Comparison of ENCODE assay signal across 24 mouse cellular contexts in the genomic region with DNA sequence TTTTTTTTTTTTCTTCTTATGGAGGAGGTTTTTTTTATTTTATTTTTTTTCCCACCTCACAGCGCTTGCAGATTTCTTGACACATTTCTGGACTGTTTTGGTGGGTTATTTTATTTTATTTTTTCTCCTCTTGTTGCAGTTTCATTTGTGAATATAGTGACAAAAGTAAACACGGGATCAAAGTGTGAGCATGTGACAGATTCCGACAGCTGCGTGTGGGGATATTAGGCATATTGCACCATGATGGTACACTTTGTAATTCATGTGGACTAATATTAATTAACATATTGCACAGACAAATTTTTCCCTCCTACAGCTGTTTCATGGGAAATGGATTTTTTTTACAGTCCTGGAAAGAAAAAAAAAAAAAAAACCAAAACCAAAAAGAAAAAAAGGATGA.
DNase-seq lines count a peak whose midpoint lies in the region; ATAC-seq and TF ChIP-seq lines count a peak whose summit lies in the region.
"Had no signal": no experiment of that assay in that cellular context is flagged by ENCODE, and none has a peak within 500 bp of the region (broad histone marks: within the 10 kb centered on the region; RNA-seq: fewer than 3 reads in every experiment).

No protein-coding gene starts in this region.

- 75% methylated on average over 4 of the region's 4 CpGs for WGBS in forebrain, embryonic 14.5 days
- WGBS in forebrain, embryonic 12.5 days = 86% methylated on average over 4 of the region's 4 CpGs
- WGBS in kidney, embryonic 15.5 days = 73% methylated on average over 4 of the region's 4 CpGs
- WGBS in embryonic facial prominence, embryonic 15.5 days = 56% methylated on average over 4 of the region's 4 CpGs
- 88% methylated on average over 4 of the region's 4 CpGs for WGBS in liver, embryonic 11.5 days

- H3K9me3 ChIP-seq in forebrain, embryonic 14.5 days (replicated peaks; ENCODE audit: control insufficient read depth, low read length) = no peaks in the 10 kb centered on the region
- no peaks in the 10 kb centered on the region for H3K9me3 ChIP-seq in forebrain, embryonic 12.5 days
- H3K9me3 ChIP-seq in kidney, embryonic 15.5 days (replicated peaks) = no peaks in the 10 kb centered on the region
- H3K9me3 ChIP-seq in embryonic facial prominence, embryonic 15.5 days (replicated peaks) = no peaks in the 10 kb centered on the region
- H3K9me3 ChIP-seq in liver, embryonic 11.5 days (ENCODE audit: control insufficient read depth, low read length) = no peaks in the 10 kb centered on the region
- H3K9me3 ChIP-seq: embryonic facial prominence, embryonic 12.5 days; heart, embryonic 13.5 days; midbrain, embryonic 15.5 days had no signal

- no peak overlapping the region for H3ac ChIP-seq in C2C12 (ENCODE audit: control insufficient read depth, insufficient read length, low read depth)

- no peak overlapping the region for H3K9ac ChIP-seq in forebrain, embryonic 14.5 days (ENCODE audit: low read length)
- no peak overlapping the region for H3K9ac ChIP-seq in forebrain, embryonic 12.5 days
- H3K9ac ChIP-seq in kidney, embryonic 15.5 days = no peak overlapping the region
- no peak overlapping the region for H3K9ac ChIP-seq in embryonic facial prominence, embryonic 15.5 days
- H3K9ac ChIP-seq in liver, embryonic 11.5 days (ENCODE audit: low read depth, low read length) = no peak overlapping the region
- H3K9ac ChIP-seq: embryonic facial prominence, embryonic 12.5 days; heart, embryonic 13.5 days; liver, embryonic 14.5 days; midbrain, embryonic 15.5 days had no signal

- H3K4me2 ChIP-seq in forebrain, embryonic 14.5 days (ENCODE audit: low read length) = no peak overlapping the region
- no peak overlapping the region for H3K4me2 ChIP-seq in forebrain, embryonic 12.5 days
- peak overlapping the region; percentile 38 for H3K4me2 ChIP-seq in kidney, embryonic 15.5 days
- peak overlapping the region; percentile 19; the same call in 1 of the 2 replicates for H3K4me2 ChIP-seq in embryonic facial prominence, embryonic 15.5 days (replicated peaks)
- H3K4me2 ChIP-seq in liver, embryonic 11.5 days = no peak overlapping the region
- H3K4me2 ChIP-seq: embryonic facial prominence, embryonic 12.5 days; heart, embryonic 13.5 days; midbrain, embryonic 15.5 days had no signal

- no peaks in the 10 kb centered on the region for H3K79me2 ChIP-seq in C2C12 (ENCODE audit: control insufficient read depth, insufficient read depth)

- H3K27me3 ChIP-seq in forebrain, embryonic 14.5 days (replicated peaks; ENCODE audit: control insufficient read depth, insufficient read depth, low read length) = no peaks in the 10 kb centered on the region
- H3K27me3 ChIP-seq in forebrain, embryonic 12.5 days = no peaks in the 10 kb centered on the region
- no peaks in the 10 kb centered on the region for H3K27me3 ChIP-seq in kidney, embryonic 15.5 days
- H3K27me3 ChIP-seq in C2C12 (ENCODE audit: control insufficient read depth, insufficient read depth, insufficient read length) = no peaks in the 10 kb centered on the region
- no peaks in the 10 kb centered on the region for H3K27me3 ChIP-seq in embryonic facial prominence, embryonic 15.5 days
- H3K27me3 ChIP-seq in liver, embryonic 11.5 days (replicated peaks; ENCODE audit: control insufficient read depth, insufficient read depth, low read length) = no peaks in the 10 kb centered on the region
- H3K27me3 ChIP-seq: embryonic facial prominence, embryonic 12.5 days; heart, embryonic 13.5 days; midbrain, embryonic 15.5 days had no signal

- no peaks in the 10 kb centered on the region for H3K36me3 ChIP-seq in forebrain, embryonic 14.5 days (ENCODE audit: control insufficient read depth, insufficient read depth, low read length)
- no peaks in the 10 kb centered on the region for H3K36me3 ChIP-seq in forebrain, embryonic 12.5 days (replicated peaks)
- no peaks in the 10 kb centered on the region for H3K36me3 ChIP-seq in kidney, embryonic 15.5 days
- H3K36me3 ChIP-seq in C2C12 (ENCODE audit: control insufficient read depth, insufficient read depth) = no peaks in the 10 kb centered on the region
- H3K36me3 ChIP-seq in embryonic facial prominence, embryonic 15.5 days = no peaks in the 10 kb centered on the region
- H3K36me3 ChIP-seq in liver, embryonic 11.5 days (ENCODE audit: control insufficient read depth, insufficient read depth, low read length) = no peaks in the 10 kb centered on the region
- H3K36me3 ChIP-seq: embryonic facial prominence, embryonic 12.5 days; heart, embryonic 13.5 days; midbrain, embryonic 15.5 days had no signal

- no peaks in the 10 kb centered on the region for H3K79me3 ChIP-seq in C2C12 (ENCODE audit: low read depth)

- no peak overlapping the region for H3K4me3 ChIP-seq in forebrain, embryonic 14.5 days (ENCODE audit: low read depth, low read length)
- no peak overlapping the region for H3K4me3 ChIP-seq in forebrain, embryonic 12.5 days (replicated peaks)
- no peak overlapping the region for H3K4me3 ChIP-seq in kidney, embryonic 15.5 days (replicated peaks)
- no peak overlapping the region for H3K4me3 ChIP-seq in C2C12 (ENCODE audit: insufficient read depth, poor library complexity, severe bottlenecking)
- no peak overlapping the region for H3K4me3 ChIP-seq in embryonic facial prominence, embryonic 15.5 days (replicated peaks)
- H3K4me3 ChIP-seq in liver, embryonic 11.5 days (ENCODE audit: low read depth, low read length) = no peak overlapping the region
- H3K4me3 ChIP-seq: embryonic facial prominence, embryonic 12.5 days; heart, adult 2 months; heart, embryonic 13.5 days; midbrain, embryonic 15.5 days had no signal

- no peak overlapping the region for H3K27ac ChIP-seq in forebrain, embryonic 14.5 days (ENCODE audit: low read depth, low read length)
- H3K27ac ChIP-seq in forebrain, embryonic 12.5 days = no peak overlapping the region
- no peak overlapping the region for H3K27ac ChIP-seq in kidney, embryonic 15.5 days
- no peak overlapping the region for H3K27ac ChIP-seq in embryonic facial prominence, embryonic 15.5 days (replicated peaks)
- H3K27ac ChIP-seq in liver, embryonic 11.5 days (ENCODE audit: low read depth, low read length) = no peak overlapping the region
- H3K27ac ChIP-seq: embryonic facial prominence, embryonic 12.5 days; heart, adult 2 months; heart, embryonic 13.5 days; liver, embryonic 14.5 days; macrophage; midbrain, embryonic 15.5 days; stomach, postnatal 0 days had no signal

- ATAC-seq in forebrain, embryonic 14.5 days = peak; percentile 23; the same call in 1 of the 2 replicates
- ATAC-seq in forebrain, embryonic 12.5 days (ENCODE audit: low FRiP score) = no peak
- no peak for ATAC-seq in kidney, embryonic 15.5 days (replicated peaks; ENCODE audit: low FRiP score)
- ATAC-seq in embryonic facial prominence, embryonic 15.5 days (ENCODE audit: insufficient number of reproducible peaks, low FRiP score, low TSS enrichment, low read depth) = no peak
- ATAC-seq in liver, embryonic 11.5 days (replicated peaks; ENCODE audit: low FRiP score) = no peak
- ATAC-seq: CD4-positive, CD25-positive, alpha-beta regulatory T cell, adult 4 months; midbrain, embryonic 15.5 days had no signal

- TF ChIP-seq CTCF in C2C12 (IDR thresholded peaks at IDR 0.05; ENCODE audit: control insufficient read depth, insufficient read depth, insufficient read length) = no peak

- DNase-seq in forebrain, embryonic 14.5 days (ENCODE audit: low spot score) = no peak
- DNase-seq in kidney, adult 18-20 months = no peak
- no peak for DNase-seq in liver, embryonic 11.5 days (ENCODE audit: low spot score)
- DNase-seq in liver = no peak
- DNase-seq: adrenal gland, postnatal 36 days; cerebellum, adult 18-20 months; cerebellum, postnatal 14 days; gastrocnemius, postnatal 36 days; heart, adult 2 months; heart, postnatal 14 days; kidney, adult 2 months; thymus, adult 2 months; thymus, postnatal 4 days had no signal

- H3K4me1 ChIP-seq in forebrain, embryonic 14.5 days (ENCODE audit: control insufficient read depth, insufficient read depth, low read length) = no peaks in the 10 kb centered on the region
- no peaks in the 10 kb centered on the region for H3K4me1 ChIP-seq in forebrain, embryonic 12.5 days
- no peaks in the 10 kb centered on the region for H3K4me1 ChIP-seq in kidney, embryonic 15.5 days
- H3K4me1 ChIP-seq in embryonic facial prominence, embryonic 15.5 days = no peaks in the 10 kb centered on the region
- no peaks in the 10 kb centered on the region for H3K4me1 ChIP-seq in liver, embryonic 11.5 days (replicated peaks; ENCODE audit: control insufficient read depth, insufficient read depth, low read length)
- H3K4me1 ChIP-seq: embryonic facial prominence, embryonic 12.5 days; heart, embryonic 13.5 days; midbrain, embryonic 15.5 days had no signal

TF ChIP-seq in C2C12, 6 proteins besides CTCF, POLR2A, EP300 and RAD21:
- TF ChIP-seq FOSL1 (IDR thresholded peaks at IDR 0.05; ENCODE audit: insufficient read depth, low read length, poor library complexity, severe bottlenecking) (no peak), MYOG (IDR thresholded peaks at IDR 0.05; ENCODE audit: control insufficient read depth, extremely low read depth, insufficient read length) (no peak), CEBPB (IDR thresholded peaks at IDR 0.05; ENCODE audit: low read depth) (no peak), MAX (IDR thresholded peaks at IDR 0.05) (no peak), MYOD1 (IDR thresholded peaks at IDR 0.05; ENCODE audit: control insufficient read depth, insufficient read length, low read depth) (peak; percentile 34), USF1 (IDR thresholded peaks at IDR 0.05; ENCODE audit: low read depth) (no peak)
TF ChIP-seq in C2C12: peak in this region for 1.

Comparison
In these comparisons a context has a peak if more than half of its experiments do, and no peak if none do; other contexts are left out.
1. H3K4me2 ChIP-seq: peak in kidney, embryonic 15.5 days (single experiment) and embryonic facial prominence, embryonic 15.5 days (single experiment); none in forebrain, embryonic 14.5 days (single experiment), forebrain, embryonic 12.5 days (single experiment) and liver, embryonic 11.5 days (single experiment).